Mouse (Mus musculus): ENCODE measurements around the gene Rad9a.

The Rad9a gene

GRCm38 (mm10) chr19:4218293-4218692 is 16.8 kb upstream of the Rad9a start:
- DNase-seq (ENCODE audit: low read depth, low spot score), result no peak

DNA sequence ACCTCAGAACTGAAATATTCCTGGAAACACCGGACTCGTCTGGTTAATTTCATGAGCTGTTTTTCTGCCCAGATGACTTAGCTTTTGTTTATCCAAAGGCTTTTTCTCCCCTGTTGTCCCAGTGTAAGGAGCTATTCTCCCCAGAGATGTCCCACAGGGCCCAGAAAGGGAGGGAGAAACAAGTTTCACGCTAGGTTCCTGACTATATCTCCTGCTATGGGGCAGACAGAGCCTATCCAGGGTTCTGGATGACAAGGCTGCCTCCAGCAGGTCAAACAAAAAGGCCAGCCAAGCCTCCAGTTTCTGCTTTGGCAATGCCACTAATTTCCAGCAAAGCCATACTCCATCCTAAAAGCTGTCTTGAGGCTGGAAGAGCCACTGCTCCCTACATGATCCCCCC is 16.4 kb upstream of the Rad9a start:
- no peak for DNase-seq (ENCODE audit: low read depth, low spot score)

DNA sequence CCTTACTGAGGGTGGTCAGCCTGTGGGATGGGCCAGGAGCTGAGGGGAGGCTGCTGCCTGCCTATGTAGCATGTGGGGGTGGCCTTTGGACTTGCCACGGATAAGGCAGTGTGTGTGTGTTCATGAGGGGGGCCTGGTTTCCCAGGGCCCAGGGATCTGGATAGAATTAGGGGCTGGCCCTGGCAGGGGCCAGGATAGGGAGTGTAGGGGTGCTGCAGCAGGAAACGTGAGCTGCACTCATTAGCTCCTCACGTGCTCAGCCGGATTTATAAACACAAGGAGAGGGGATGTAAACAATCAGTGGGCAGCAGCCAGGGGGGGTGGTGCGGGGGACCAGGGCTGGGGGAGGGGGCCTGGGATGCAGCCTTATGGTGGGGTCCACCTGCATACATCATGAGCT is 15.7 kb upstream of the Rad9a start:
- DNase-seq (ENCODE audit: low read depth, low spot score), result no peak

GRCm38 (mm10) chr19:4216041-4216685 is 14.7 kb upstream of the Rad9a start:
- DNase-seq (ENCODE audit: low read depth, low spot score), result no peak

DNA sequence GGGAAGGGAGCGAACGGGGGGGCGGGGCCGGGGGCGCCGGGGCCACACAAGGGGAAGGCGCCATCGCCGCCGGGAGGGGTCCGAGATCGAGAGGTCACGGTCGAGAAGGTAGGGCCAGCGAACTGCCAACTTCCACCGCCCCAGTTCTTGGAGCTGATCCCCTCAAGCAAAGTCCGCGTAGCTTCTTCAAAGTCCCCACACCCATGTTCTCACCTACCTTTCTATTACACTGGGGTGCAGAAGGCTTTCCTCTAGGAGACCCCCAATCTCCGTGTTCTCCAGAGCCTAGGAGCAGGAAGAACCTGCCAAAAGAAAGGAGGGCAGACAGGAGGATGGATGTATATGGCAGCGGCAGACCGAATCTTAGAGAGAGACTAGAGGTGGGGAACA is 14.0 kb upstream of the Rad9a start:
- DNase-seq (ENCODE audit: low read depth, low spot score), result no peak

DNA sequence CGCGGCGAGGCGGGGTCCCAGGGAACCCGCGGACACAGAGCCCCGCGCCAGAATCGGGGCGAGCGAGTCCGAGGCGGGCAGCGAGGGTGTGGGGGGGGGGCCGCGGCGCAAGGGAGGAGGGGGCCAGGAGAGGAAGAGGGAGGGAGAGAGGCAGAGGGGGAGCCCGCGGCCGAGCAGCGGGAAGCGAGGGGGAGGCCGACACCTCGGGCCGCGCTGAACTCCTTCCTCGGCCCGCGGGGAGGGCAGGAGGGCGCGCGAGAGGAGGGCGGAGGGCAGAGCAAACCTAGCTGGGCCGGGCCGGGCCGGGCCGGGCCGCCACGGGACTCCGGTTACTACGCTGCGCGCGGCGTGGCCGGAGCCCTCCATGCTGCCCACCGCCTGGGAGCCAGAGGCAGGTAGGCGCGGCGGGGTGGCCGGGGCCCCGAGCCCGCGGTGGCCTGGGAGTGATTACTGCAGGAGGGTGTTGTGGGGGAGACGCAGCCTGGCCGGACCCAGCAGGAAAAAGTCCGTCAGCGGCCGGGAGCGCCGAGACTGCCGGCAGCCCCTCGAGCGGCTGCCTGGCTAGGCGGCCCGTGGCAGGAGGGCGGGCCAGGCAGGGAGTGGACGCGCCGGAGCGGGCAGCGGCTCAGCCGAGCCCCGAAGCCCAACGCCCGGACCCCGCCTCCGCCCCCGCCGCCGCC is 13.4 kb upstream of the Rad9a start:
- DNase-seq (ENCODE audit: low read depth, low spot score), result no peak

- DNase-seq (ENCODE audit: low read depth, low spot score), result no peak
Observed at GRCm38 (mm10) chr19:4214071-4214770, 12.8 kb upstream of the Rad9a start, which contains the start of the genes Clcf1 and AC109138.7. Gene Clcf1, plus strand, starts transcription at chr19:4214238. Gene AC109138.7, plus strand, starts transcription at chr19:4214357.

GRCm38 (mm10) chr19:4213524-4213974 is 12.1 kb upstream of the Rad9a start:
- DNase-seq (ENCODE audit: low read depth, low spot score), result no peak

- no peak for DNase-seq (ENCODE audit: low read depth, low spot score)
Observed at GRCm38 (mm10) chr19:4211891-4212588, 10.6 kb upstream of the Rad9a start.

- no peak for DNase-seq (ENCODE audit: low read depth, low spot score)
Observed at GRCm38 (mm10) chr19:4208563-4208962, 7.1 kb upstream of the Rad9a start.

- no peak for DNase-seq (ENCODE audit: low read depth, low spot score)
Observed at GRCm38 (mm10) chr19:4206971-4207370, 5.5 kb upstream of the Rad9a start.

DNA sequence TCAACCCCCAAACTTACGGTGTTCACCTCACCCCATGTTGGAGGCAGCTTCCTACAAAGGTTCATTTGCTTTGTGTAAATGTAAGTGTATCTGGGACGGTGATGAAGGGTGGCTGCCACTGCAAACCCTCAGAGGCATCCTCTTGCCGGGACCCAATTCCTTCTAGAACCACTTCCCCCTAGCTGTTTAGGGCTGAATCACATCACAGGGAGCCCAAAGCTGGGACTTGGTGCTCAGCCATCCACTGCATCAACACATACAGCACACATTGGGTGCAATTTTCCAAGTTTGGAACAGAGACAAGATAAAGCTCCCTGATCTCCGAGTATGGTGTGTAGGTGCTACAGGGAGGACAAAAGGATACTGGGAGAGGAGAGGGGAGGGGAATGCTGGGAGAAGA is 3.4 kb upstream of the Rad9a start:
- no peak for DNase-seq (ENCODE audit: low read depth, low spot score)

- DNase-seq (ENCODE audit: low read depth, low spot score), result no peak
Observed at GRCm38 (mm10) chr19:4203604-4204326, 2.3 kb upstream of the Rad9a start.

- DNase-seq (ENCODE audit: low read depth, low spot score), result no peak
Observed at GRCm38 (mm10) chr19:4203148-4203547, 1.7 kb upstream of the Rad9a start.

- no peak for DNase-seq (ENCODE audit: low read depth, low spot score)
Observed at GRCm38 (mm10) chr19:4202149-4202548, 687 bp upstream of the Rad9a start.

GRCm38 (mm10) chr19:4197180-4197579 is 4.3 kb downstream of the Rad9a start:
- no peak for DNase-seq (ENCODE audit: low read depth, low spot score)

GRCm38 (mm10) chr19:4196548-4196947 is 4.9 kb downstream of the Rad9a start:
- no peak for DNase-seq (ENCODE audit: low read depth, low spot score)

- no peak for DNase-seq (ENCODE audit: low read depth, low spot score)
Observed at GRCm38 (mm10) chr19:4196048-4196447, 5.4 kb downstream of the Rad9a start.

DNA sequence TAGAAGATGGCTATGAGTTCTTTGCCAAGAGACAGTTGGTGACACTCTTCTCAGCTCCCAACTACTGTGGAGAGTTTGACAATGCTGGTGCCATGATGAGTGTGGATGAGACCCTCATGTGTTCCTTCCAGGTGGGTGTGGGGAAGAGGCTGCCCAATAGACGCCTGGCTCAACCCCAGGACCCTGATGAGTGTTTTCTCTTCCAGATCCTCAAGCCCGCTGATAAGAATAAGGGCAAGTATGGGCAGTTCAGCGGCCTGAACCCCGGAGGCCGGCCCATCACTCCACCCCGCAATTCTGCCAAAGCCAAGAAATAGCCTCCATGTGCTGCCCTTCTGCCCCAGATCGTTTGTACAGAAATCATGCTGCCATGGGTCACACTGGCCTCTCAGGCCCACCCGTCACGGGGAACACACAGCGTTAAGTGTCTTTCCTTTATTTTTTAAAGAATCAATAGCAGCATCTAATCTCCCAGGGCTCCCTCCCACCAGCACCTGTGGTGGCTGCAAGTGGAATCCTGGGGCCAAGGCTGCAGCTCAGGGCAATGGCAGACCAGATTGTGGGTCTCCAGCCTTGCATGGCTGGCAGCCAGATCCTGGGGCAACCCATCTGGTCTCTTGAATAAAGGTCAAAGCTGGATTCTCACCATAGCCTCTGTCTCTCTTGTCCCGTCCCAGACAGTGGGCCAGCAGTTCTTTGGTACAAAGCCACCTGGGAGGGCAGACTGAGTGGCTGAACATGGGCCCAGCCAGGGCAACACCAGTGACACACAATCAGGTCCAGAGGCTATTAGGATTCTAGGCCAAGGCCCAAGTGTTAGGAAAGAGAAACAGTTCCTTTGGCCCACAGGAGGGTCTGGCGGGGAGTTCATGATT is 6.4 kb downstream of the Rad9a start:
- no peak for DNase-seq (ENCODE audit: low read depth, low spot score)

- DNase-seq (ENCODE audit: low read depth, low spot score), result no peak
Observed at GRCm38 (mm10) chr19:4194021-4194724, 7.3 kb downstream of the Rad9a start.
